Mouse (Mus musculus) heart, postnatal 14 days (tissue): Measurements from ENCODE around the gene Ppp2r2c. TPM values are rescaled to one million over a fixed set of nuclear protein-coding genes. Genes with fewer than 3 reads are reported as not detected.
A peak's percentile ranks its signal among the peaks of the same experiment; 100 is the strongest.

Experiments used
- DNase-seq, 2 experiments: peaks; one replicate each; pipeline ENCODE4 v3.0.0; 2021 to 2022
- intact Hi-C: fragments of 180-260 bp; cut with DNase I; formaldehyde crosslinking; loops from one replicate; pipeline ENCODE4 v1.15.1; 2025
- long read RNA-seq, 2 experiments: library from polyadenylated mRNA; stranded (forward); transcript quantifications; one replicate each; pipeline ENCODE4 v2.0.0; 2021
- total RNA-seq, 2 experiments: library from RNA; stranded (reverse); gene quantifications; 2 replicates each; pipeline ENCODE4 v1.2.3; 2021

The Ppp2r2c gene
- total RNA-seq: under 1 TPM; 0.10 to 0.12 TPM
- long read RNA-seq, experiment 1: 0 reads
- long read RNA-seq, experiment 2: 0 reads

DNA sequence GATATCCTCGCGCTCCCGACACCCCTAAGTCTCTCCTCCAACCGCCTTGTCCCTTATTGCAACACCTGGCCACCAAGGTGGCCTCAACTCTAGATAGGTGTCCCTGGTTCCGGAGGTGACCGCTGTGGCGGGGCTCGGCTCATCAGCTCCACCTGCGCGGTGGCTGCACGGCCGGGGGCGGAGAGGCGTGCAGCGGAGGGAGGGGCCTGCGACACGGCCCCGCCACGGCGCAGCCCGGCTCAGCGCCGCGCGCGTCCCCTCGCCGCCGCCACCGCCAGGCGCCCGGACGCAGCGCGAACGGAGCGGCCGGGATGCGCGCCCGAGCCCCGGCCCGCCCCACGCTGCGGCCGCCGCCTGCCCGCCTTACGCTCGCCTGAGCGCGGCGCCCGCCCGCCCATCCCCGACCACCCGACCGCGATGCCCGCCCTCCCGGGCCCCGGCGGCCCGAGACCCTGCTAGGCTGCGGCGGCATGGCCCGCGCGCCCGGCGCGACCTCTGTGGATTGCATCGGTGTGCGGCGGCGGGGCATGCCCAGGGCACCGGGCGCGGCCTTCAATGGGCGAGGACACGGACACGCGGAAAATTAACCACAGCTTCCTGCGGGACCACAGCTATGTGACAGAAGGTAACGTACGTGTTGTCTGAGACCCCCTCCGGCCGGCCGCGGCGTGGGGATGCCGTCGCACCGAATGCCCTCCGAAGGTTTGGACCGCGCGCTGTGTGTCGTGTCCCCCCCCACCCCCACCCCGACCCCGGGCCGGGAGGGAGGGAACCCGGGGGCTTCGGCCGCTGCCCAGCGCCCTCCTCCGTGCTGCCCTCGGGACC, at the start of gene Ppp2r2c:
Gene Ppp2r2c (plus strand): TSS at position 248 of the 825 bp plus-strand sequence.
- DNase-seq: no peak
- intact Hi-C loops: no loop called here

GRCm38 (mm10) chr5:36819742-36820141, 48.6 kb upstream of the Ppp2r2c start:
- no peak for DNase-seq
- intact Hi-C loops: no loop called here

- intact Hi-C loops: no loop called here
Measured at GRCm38 (mm10) chr5:36820142-36820541, 48.2 kb upstream of the Ppp2r2c start.

GRCm38 (mm10) chr5:36822907-36823306, 45.4 kb upstream of the Ppp2r2c start:
- no peak for DNase-seq
- intact Hi-C loops: no loop called here

More at GRCm38 (mm10) chr5:36820142-36820541, 48.2 kb upstream of the Ppp2r2c start:
- peak; percentile 44 to 50 for DNase-seq

DNA sequence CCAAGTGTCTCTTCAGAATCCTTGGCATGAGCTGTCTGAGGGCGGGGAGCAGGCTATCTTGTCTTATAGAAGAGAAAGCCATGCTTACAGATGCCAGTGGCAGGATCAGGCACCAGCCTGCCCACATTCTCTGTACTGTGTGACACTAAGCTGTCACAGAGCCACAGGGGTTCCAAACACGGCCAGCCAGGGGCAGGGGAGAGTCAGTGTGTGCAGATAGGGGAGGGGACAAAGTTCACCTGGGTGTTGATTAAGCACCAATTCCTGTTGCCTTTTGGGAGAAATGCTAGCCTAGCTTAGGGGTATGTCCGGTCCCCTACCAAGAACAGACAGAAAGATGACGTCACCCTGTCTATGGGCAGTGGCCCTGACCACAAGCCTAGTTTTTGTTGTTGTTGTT, 39.2 kb upstream of the Ppp2r2c start:
- DNase-seq: no peak
- intact Hi-C loops: loop anchor here (5.0 kb wide), 1 partner anchor 67 kb away; no protein-coding TSS in a partner anchor

DNA sequence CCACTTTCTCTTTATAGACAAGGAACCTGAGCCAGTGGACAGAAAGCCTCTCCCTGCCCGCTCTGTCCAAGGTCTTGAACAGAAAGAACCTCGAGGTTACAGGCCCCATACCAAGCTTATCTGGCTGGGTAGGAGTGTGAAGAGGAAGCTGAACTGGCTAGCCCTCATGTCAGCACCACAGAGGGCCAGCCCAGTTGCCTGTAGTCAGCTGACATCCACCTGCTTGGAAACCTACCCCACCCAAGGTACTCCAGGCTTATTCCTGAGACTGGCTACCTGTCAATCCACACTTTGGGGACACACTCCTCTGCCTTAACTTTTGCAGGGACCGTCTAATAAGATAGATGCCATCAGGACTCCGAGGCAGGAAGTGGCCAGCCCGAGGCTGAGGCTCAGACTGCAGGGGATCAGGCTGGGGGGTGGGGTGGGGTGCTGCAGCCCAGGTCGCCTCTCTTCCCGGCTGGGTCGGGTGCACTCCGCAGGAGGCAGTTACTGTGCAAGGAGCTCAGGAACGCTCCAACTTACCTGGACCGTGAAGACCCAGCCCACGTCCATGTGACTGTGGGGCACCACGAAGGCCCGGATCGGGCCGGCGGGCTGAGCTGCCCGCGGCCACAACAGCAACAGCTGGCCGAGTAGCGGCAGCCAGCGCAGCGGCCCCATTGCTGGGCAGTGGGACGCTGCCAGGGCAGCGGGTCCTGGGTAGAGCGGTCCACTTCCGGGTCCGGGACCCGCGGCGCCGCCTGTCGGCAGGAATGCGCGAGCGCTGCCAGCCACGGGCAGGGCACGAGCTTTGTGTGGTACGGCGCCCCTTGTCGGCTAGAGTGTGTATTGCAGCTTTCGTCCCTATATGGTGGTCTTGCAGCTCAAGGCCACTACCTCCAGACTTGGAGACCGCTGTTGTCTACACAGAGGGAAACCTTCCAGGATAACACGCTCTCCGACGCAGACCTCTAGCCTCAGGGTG, 38.1 kb upstream of the Ppp2r2c start, which contains the start of gene Man2b2:
Gene Man2b2 (minus strand): TSS at position 741 of the 967 bp plus-strand sequence.
- intact Hi-C loops: loop anchor here (5.0 kb wide), 2 partner anchors 68 to 172 kb away; no protein-coding TSS in a partner anchor
- DNase-seq: peak; percentile 90 to 97

- no peak for DNase-seq
- intact Hi-C loops: loop anchor here (5.0 kb wide), 1 partner anchor 171 kb away; no protein-coding TSS in a partner anchor
Measured at GRCm38 (mm10) chr5:36831272-36831671, 37.0 kb upstream of the Ppp2r2c start.

DNA sequence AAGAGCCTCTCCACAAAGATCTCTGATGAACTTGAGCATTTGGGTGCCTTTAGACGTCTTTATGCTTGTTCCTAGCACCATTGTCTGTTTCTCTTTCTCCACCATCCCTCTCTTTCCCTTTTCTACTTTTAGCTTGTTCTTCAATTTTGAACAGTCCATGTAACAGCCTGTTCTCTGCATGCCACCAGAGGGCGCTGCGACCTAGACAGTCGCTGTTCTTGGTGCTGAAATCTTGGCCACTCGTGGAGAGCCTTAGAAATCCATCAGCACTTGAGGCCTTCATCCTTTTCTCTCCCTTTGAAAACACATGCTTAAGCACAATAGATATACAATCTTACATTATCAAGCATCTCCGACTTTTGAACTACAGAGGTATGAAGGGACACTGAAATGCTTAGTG, 32.4 kb upstream of the Ppp2r2c start:
- intact Hi-C loops: loop anchor here (1.0 kb wide), 1 partner anchor 84 kb away; no protein-coding TSS in a partner anchor
- peak; percentile 74 to 85 for DNase-seq

DNA sequence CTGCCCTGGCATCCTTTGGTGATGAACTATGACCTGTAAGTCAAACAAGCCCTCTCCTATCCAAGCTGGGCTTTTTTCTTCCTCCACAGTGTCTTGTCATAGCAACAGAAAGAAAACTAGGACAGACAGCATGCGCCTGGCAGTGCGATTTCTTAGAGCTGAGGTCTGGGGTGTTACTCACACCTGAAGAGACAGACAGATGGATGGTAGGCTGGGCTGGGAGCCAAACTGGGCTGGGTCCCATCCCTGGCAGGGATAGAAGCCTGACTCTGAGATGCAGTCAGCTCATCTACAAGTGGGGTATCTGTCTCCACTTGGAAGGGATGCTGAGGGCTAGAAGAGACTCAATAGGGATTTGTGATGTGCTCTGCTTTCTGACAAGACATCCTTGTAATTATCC, 29.3 kb upstream of the Ppp2r2c start:
- no peak for DNase-seq
- intact Hi-C loops: no loop called here

DNA sequence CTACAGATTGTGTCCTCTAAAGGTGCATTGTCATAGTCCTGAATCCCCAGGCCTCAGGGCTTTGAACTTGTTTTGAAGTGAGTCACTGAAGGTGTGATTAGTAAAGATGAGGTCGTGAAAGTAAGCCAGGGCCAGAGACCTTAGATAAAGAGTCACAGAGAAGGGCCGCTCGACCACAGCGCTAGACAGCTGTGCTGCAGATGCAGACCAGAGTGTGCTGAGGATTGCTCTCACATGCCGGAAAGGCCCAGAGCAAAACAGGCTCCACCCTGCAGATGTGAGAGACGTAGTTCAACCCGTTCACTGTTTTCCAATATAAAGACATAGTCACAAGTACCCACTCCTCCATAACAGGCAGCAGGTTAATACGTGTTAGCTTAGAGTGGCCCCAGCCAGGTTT, 28.7 kb upstream of the Ppp2r2c start:
- no peak for DNase-seq
- intact Hi-C loops: no loop called here

- DNase-seq: no peak
- intact Hi-C loops: no loop called here
Measured at GRCm38 (mm10) chr5:36840092-36840491, 28.2 kb upstream of the Ppp2r2c start.

DNA sequence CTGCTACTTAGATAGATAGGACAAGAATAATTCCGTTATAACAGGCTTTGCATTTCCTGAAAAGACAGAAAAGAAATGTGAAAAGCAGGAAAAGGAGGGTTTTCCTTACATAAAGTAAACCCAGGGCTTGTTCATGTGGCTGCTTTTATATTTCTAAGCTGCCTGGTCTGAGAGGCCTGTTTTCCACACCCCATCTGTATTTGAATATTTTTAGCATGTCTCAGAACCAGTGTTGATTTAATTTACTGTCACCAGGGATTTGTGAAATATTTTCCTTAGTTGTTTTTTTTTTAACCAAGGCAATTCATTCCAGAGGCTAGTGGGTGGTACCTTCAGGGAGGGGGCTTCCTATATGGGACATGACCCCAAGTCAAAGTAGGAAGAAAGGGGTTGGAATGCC, 26.6 kb upstream of the Ppp2r2c start:
- intact Hi-C loops: no loop called here
- no peak for DNase-seq

GRCm38 (mm10) chr5:36844490-36844889, 23.8 kb upstream of the Ppp2r2c start:
- DNase-seq: no peak
- intact Hi-C loops: no loop called here

DNA sequence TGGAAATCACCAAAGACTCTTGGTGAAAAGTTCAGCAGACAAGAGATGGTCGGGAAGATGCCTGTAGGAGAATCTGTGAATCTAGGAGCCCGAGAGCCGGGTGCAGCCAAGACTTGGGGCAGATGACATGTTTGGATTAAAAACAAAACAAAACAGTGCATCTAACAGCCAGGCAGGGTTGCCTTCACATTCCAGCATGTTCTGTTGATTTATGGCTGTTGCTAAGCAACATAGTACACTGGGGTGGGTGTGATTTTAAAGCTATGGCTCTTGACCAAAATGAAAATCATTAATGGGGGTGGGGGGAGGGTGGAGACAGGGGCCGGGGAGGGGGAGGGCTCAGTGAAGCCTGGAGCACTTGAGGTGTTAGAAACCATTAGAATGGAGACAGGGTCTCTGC, 16.7 kb upstream of the Ppp2r2c start:
- DNase-seq: no peak
- intact Hi-C loops: no loop called here

DNA sequence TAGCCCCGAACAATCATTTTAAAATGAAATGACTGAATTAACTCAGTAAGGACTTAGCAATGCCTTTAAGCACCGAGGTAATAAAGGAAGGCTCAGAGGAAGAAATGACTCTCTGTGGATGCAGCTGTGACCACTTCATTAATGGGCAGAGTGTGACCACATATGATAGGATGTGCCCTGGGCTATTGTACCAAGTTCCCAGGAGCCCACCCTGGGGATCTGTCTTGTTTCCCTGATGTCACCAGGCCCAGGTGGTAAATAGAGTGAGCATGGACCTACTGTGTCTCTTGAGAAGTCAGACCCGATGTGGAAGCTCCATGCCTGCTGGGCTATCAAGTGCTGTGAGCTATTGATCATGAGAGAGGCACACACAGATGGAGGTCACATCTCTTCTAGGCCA, 13.1 kb upstream of the Ppp2r2c start:
- DNase-seq: no peak
- intact Hi-C loops: no loop called here

- DNase-seq: no peak
- intact Hi-C loops: no loop called here
Measured at GRCm38 (mm10) chr5:36856529-36856928, 11.8 kb upstream of the Ppp2r2c start.

DNA sequence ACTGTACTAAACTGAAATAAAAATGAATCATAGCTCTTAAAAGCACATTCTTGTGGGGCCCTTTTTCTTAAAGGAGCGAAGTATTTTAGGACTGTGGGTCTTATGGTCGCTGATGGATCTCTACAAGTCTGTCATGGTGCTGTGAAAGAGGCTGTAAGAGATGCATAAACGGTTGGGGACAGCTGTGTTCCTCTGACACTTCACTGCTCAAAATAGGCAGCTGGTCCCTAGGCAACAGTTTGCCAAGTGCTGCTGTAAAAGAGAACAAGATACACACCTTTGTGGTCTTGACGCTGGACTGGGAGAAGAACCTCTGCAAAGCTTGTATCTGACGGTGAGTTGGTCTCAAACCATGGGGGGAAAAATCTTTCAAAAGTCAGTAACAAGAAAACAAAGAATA, 10.8 kb upstream of the Ppp2r2c start:
- no peak for DNase-seq
- intact Hi-C loops: no loop called here

- intact Hi-C loops: no loop called here
Measured at GRCm38 (mm10) chr5:36861084-36861483, 7.2 kb upstream of the Ppp2r2c start.

DNA sequence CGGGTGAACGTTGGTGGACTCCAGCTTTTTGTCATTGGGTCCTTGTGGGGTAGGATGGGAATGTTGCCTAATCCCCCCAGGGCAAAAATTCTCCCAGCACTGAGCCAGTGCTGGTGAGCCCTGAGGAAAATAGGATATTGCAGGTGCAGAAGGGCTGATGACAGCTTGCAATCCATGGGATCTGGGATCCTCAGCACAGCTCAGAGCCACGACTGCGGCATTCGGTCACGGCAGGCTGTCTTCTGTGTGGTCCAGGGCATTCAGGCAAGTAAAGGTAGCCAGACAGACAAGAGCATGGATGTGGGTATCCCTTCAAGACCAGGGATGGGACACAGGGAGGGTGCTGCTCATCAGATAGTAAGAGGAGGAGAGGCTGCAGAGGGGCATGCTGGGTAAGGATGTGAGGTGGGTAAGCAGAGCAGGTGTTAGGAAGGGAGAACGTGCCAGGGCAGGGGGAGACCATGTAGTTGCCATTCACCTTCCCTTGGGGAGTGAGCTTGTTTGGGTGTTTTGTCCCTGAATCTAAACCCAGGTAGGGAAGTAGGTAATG, 1.5 kb upstream of the Ppp2r2c start:
- intact Hi-C loops: no loop called here
- no peak for DNase-seq

More at GRCm38 (mm10) chr5:36861084-36861483, 7.2 kb upstream of the Ppp2r2c start:
- no peak for DNase-seq

DNA sequence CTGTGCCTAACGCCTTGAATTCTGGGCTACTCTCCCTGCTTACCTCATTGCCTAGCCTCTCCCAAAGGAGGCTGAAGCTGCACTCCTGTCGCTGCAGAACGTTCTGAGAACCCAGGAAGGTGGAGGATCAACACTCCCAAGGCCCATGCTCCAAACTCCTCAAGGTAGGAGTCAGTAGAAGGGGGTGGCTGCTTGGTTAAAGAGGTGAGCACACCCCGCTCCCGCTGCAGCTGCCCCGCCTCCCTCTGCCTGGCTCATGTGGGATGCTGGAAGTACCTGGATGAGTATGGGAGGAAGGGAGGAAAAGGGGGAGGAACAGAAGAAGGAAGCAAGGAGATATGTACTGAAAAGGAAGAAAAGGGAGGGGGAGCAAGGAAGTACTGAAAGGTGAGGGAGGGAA, 752 bp upstream of the Ppp2r2c start:
- no peak for DNase-seq
- intact Hi-C loops: no loop called here

DNA sequence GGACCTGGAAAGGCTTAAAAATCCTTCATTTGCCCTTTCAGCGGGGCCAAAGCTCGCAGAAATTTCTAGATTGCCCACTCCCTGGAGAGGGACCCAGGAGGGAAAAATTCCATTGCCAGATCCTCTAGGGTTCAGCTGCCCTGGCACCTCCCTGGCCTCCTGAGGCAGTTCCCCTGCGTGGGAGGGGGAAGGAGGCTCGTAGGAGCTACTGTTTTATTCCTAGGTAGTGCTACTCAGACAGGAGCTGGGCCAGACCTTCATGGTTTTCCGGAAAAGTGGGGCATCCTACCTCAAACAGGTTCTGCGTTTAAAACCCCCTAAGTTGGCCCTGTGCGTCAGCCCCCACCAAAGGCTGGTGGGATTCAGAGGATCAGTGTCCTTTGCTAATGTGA, 869 bp downstream of the Ppp2r2c start:
- intact Hi-C loops: no loop called here
- DNase-seq: no peak
